Mouse (Mus musculus): ENCODE measurements around the gene Uts2r.

Uts2r gene

GRCm38 (mm10) chr11:121160636-121161346 lies 720 bp downstream of the Uts2r start:
- in situ Hi-C loops (cut with MboI, MseI), result no loop called here

- in situ Hi-C loops (cut with MboI, MseI), result no loop called here
Measured at GRCm38 (mm10) chr11:121163751-121164150, 3.7 kb downstream of the Uts2r start.

GRCm38 (mm10) chr11:121173203-121173602 lies 13.1 kb downstream of the Uts2r start:
- in situ Hi-C loops (cut with MboI, MseI), result no loop called here

GRCm38 (mm10) chr11:121174234-121174633 lies 14.2 kb downstream of the Uts2r start:
- in situ Hi-C loops (cut with MboI, MseI), result no loop called here

GRCm38 (mm10) chr11:121176285-121177270 lies 16.5 kb downstream of the Uts2r start:
- in situ Hi-C loops (cut with MboI, MseI), result no loop called here

GRCm38 (mm10) chr11:121189681-121190080 lies 29.6 kb downstream of the Uts2r start:
- in situ Hi-C loops (cut with MboI, MseI), result no loop called here

- in situ Hi-C loops (cut with MboI, MseI), result no loop called here
Measured at GRCm38 (mm10) chr11:121192742-121193141, 32.7 kb downstream of the Uts2r start.

GRCm38 (mm10) chr11:121193415-121193814 lies 33.3 kb downstream of the Uts2r start:
- in situ Hi-C loops (cut with MboI, MseI), result no loop called here

- in situ Hi-C loops (cut with MboI, MseI), result no loop called here
Measured at GRCm38 (mm10) chr11:121198622-121199021, 38.6 kb downstream of the Uts2r start.

- in situ Hi-C loops (cut with MboI, MseI), result loop anchor here in 1 of 2 experiments (5.0 kb wide), 1 partner anchor 48 kb away; no protein-coding TSS in a partner anchor
Measured at GRCm38 (mm10) chr11:121199851-121200250, 39.8 kb downstream of the Uts2r start.

- in situ Hi-C loops (cut with MboI, MseI), result loop anchor here in 1 of 2 experiments (5.0 kb wide), 1 partner anchor 48 kb away; no protein-coding TSS in a partner anchor
Measured at GRCm38 (mm10) chr11:121200781-121201180, 40.7 kb downstream of the Uts2r start.

GRCm38 (mm10) chr11:121201436-121202198 lies 41.5 kb downstream of the Uts2r start:
- in situ Hi-C loops (cut with MboI, MseI), result loop anchor here in 1 of 2 experiments (5.0 kb wide), 1 partner anchor 49 kb away; no protein-coding TSS in a partner anchor

GRCm38 (mm10) chr11:121203859-121204160 lies 43.7 kb downstream of the Uts2r start:
- in situ Hi-C loops (cut with MboI, MseI), result loop anchor here in 1 of 2 experiments (5.0 kb wide), 1 partner anchor 52 kb away; no protein-coding TSS in a partner anchor

GRCm38 (mm10) chr11:121204161-121205006 lies 44.3 kb downstream of the Uts2r start, which contains the start of the genes Hexdc and Ogfod3:
Gene Hexdc, plus strand, starts transcription at chr11:121204433.
Gene Ogfod3, minus strand, starts transcription at chr11:121204711.
- in situ Hi-C loops (cut with MboI, MseI), result loop anchor here in 1 of 2 experiments (5.0 kb wide), 1 partner anchor 52 kb away; no protein-coding TSS in a partner anchor
